Mouse (Mus musculus) stomach, embryonic 16.5 days (tissue): ENCODE measurements at regions not wholly inside any gene's neighbourhood (a gene's known extent, or its start where the extent isn't known, plus 50 kb on each side); places are given as distances from the start of the nearest gene placed in this dataset.

Experiments used
- ATAC-seq: fragments of 200-750 bp; cut with Nextera tagmentation; 2 replicates; pipeline ENCODE4 v1.8.0; 2017; ENCODE audit warnings: moderate number of reproducible peaks, moderate TSS enrichment; ENCODE audit not compliant: insufficient read depth, low FRiP score
- H3K27ac ChIP-seq: fragments of 300-500 bp; sonication (generic); 2 replicates; pipeline ENCODE4 v1.5.1; 2014; ENCODE audit warnings: low read length
- H3K27me3 ChIP-seq: fragments of 300-500 bp; sonication (generic); 2 replicates; pipeline ENCODE4 v1.6.1; 2014; ENCODE audit warnings: low read length, control low read depth, mixed read lengths; ENCODE audit not compliant: control insufficient read depth, insufficient read depth
- H3K36me3 ChIP-seq: fragments of 300-500 bp; sonication (generic); 2 replicates; pipeline ENCODE4 v1.6.1; 2014; ENCODE audit warnings: low read length; ENCODE audit not compliant: control insufficient read depth, insufficient read depth
- H3K4me1 ChIP-seq: fragments of 300-500 bp; sonication (generic); 2 replicates; pipeline ENCODE4 v1.6.1; 2014; ENCODE audit warnings: low read length, control low read depth, mixed read lengths; ENCODE audit not compliant: control insufficient read depth, insufficient read depth
- H3K4me2 ChIP-seq: fragments of 300-500 bp; sonication (generic); 2 replicates; pipeline ENCODE4 v1.6.1; 2014; ENCODE audit warnings: low read depth, low read length, mixed read lengths
- H3K4me3 ChIP-seq: fragments of 300-500 bp; sonication (generic); replicated peaks from 2 replicates; pipeline ENCODE4 v1.5.1; 2014; ENCODE audit warnings: mild to moderate bottlenecking, low read length
- H3K9ac ChIP-seq: fragments of 300-500 bp; sonication (generic); 2 replicates; pipeline ENCODE4 v1.6.1; 2014; ENCODE audit warnings: low read length
- H3K9me3 ChIP-seq: fragments of 300-500 bp; sonication (generic); replicated peaks from 2 replicates; pipeline ENCODE4 v1.6.1; 2016; ENCODE audit warnings: low read length, control low read depth; ENCODE audit not compliant: control insufficient read depth
- WGBS: fragments of 180-500 bp; shearing (Covaris S2); extraction: QIAGEN DNeasy Blood & Tissue Kit; methylation state at CpG from one replicate; pipeline ENCODE4 v1.1.7; 2014; 5-methylcytosine and 5-hydroxymethylcytosine counted together

DNA sequence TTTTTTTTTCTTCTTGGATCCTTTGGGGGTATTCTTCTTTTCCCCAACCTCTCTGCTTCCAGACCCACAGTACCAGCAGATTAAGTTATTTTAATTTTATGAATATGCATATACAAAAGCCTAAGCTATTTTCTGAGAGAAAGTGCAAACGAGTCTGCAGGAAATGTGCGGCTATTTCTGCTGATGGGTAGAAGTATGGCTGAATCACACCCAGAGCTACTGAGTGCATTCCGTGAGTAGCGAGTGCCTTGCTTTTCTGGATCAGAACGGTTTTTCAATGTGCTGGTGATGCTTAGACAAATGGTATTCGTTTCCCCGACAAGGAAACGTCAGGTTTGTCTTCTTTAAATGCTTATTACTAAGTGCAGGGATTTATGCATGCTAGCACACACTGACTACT lies 186.5 kb upstream of the Suclg2 start:
- no peak overlapping the region for H3K9ac ChIP-seq
- H3K27me3 ChIP-seq: no peaks in the 10 kb centered on the region
- no peak overlapping the region for H3K27ac ChIP-seq
- WGBS: 80% methylated on average over 8 of the region's 8 CpGs
- H3K36me3 ChIP-seq: no peaks in the 10 kb centered on the region
- no peaks in the 10 kb centered on the region; the same call in 1 of the 2 replicates for H3K4me1 ChIP-seq
- H3K4me3 ChIP-seq: no peak overlapping the region
- H3K4me2 ChIP-seq: no peak overlapping the region
- H3K9me3 ChIP-seq: no peaks in the 10 kb centered on the region
- no peak for ATAC-seq

GRCm38 (mm10) chr6:95921737-95922136 lies 191.2 kb upstream of the Fam19a1 start:
- ATAC-seq: no peak
- Histone ChIP-seq H3K27me3 (no peaks in the 10 kb centered on the region), H3K4me3 (no peak overlapping the region), H3K4me2 (no peak overlapping the region), H3K4me1 (no peaks in the 10 kb centered on the region), H3K9me3 (no peaks in the 10 kb centered on the region), H3K9ac (no peak overlapping the region), H3K36me3 (no peaks in the 10 kb centered on the region), H3K27ac (no peak overlapping the region)
- 19% methylated on average over 3 of the region's 3 CpGs for WGBS

GRCm38 (mm10) chr6:95934561-95934960 lies 178.4 kb upstream of the Fam19a1 start:
- no peak for ATAC-seq
- Histone ChIP-seq H3K4me2 (no peak overlapping the region), H3K36me3 (no peaks in the 10 kb centered on the region), H3K9me3 (no peaks in the 10 kb centered on the region), H3K9ac (no peak overlapping the region), H3K4me3 (no peak overlapping the region), H3K27ac (no peak overlapping the region), H3K27me3 (no peaks in the 10 kb centered on the region), H3K4me1 (peaks cover 9% of the 10 kb centered on the region; the same call in 1 of the 2 replicates)
- WGBS: 31% methylated on average over 1 of the region's 1 CpGs

DNA sequence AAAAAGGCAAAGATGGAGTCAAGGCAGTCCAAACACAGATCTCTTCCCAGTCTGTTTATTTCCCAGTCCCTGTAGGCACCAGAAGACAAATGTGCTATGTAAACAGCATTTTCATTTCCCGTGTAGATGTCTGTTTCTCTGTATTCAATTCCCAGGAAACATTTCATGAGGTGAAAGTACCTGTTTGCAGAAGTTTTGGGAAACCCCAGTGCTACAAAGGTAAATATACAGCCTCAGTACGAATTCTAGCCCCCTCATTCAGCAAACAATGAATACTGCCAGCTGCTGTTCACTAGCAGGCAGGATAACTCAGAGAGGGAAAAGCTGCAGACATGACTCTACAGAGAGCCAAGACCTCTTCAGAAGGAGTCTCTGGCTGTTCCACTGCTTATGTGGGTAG lies 176.4 kb upstream of the Fam19a1 start:
- Histone ChIP-seq H3K4me2 (peak overlapping the region; percentile 12; the same call in 1 of the 2 replicates), H3K4me1 (peaks cover 9% of the 10 kb centered on the region; the same call in 1 of the 2 replicates), H3K27me3 (no peaks in the 10 kb centered on the region), H3K9ac (no peak overlapping the region), H3K4me3 (no peak overlapping the region), H3K9me3 (no peaks in the 10 kb centered on the region), H3K36me3 (no peaks in the 10 kb centered on the region), H3K27ac (no peak overlapping the region)
- WGBS: 19% methylated on average over 2 of the region's 2 CpGs
- ATAC-seq: no peak

- ATAC-seq: no peak
- no peaks in the 10 kb centered on the region for H3K36me3 ChIP-seq
- H3K9me3 ChIP-seq: no peaks in the 10 kb centered on the region
- no peak overlapping the region for H3K4me2 ChIP-seq
- peaks cover 9% of the 10 kb centered on the region; the same call in 1 of the 2 replicates for H3K4me1 ChIP-seq
- H3K27me3 ChIP-seq: no peaks in the 10 kb centered on the region
- H3K9ac ChIP-seq: no peak overlapping the region
- H3K4me3 ChIP-seq: no peak overlapping the region
- no peak overlapping the region for H3K27ac ChIP-seq
- 46% methylated on average over 4 of the region's 4 CpGs for WGBS
These were observed 173.9 kb upstream of the Fam19a1 start for GRCm38 (mm10) chr6:95939052-95939451.

GRCm38 (mm10) chr6:95960745-95961144 lies 152.2 kb upstream of the Fam19a1 start:
- Histone ChIP-seq H3K4me2 (no peak overlapping the region), H3K36me3 (no peaks in the 10 kb centered on the region), H3K9ac (no peak overlapping the region), H3K27ac (no peak overlapping the region), H3K4me3 (no peak overlapping the region), H3K27me3 (no peaks in the 10 kb centered on the region), H3K4me1 (no peaks in the 10 kb centered on the region), H3K9me3 (no peaks in the 10 kb centered on the region)
- WGBS: 94% methylated on average over 1 of the region's 1 CpGs
- ATAC-seq: no peak

DNA sequence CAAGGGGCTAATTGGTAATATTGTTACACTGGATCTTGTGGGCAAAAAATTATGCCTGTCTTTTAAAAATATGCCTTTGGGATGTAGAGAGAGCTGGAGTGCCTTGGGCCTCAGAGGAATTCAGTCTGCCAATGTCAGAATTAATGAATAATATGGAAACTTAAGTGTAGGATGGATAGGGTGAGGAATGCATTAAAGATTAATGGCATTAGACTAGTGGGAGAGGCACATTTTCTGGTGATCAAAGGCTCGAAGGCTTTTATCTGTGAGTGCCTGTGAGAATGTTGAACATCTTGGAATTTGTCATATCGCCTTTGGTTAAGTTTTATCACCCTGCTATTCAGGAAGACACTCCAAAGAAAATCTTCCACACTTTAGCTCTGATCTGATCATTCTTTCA lies 146.7 kb upstream of the Fam19a1 start:
- Histone ChIP-seq H3K4me2 (no peak overlapping the region), H3K4me1 (no peaks in the 10 kb centered on the region), H3K9me3 (no peaks in the 10 kb centered on the region), H3K9ac (no peak overlapping the region), H3K27ac (no peak overlapping the region), H3K27me3 (no peaks in the 10 kb centered on the region), H3K36me3 (no peaks in the 10 kb centered on the region), H3K4me3 (no peak overlapping the region)
- WGBS: 51% methylated on average over 2 of the region's 2 CpGs
- ATAC-seq: no peak

DNA sequence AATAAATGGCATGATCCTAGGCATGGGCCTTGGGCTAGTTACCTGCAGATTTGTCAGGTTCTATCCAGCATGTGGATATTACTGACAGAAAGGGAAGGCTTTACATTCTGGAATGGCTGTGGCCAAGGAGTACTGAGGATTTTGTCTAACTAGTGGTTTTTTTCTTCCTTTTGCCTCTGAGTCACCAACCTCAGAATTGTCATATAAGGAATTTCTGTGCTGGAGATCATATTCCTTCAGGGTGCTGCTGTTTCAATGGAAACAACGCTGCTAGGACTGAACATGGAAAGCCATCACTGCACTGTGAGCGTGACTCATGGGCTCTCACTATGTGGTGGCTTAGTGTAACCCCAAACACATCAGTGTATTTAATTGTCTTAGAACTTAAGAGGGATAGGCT lies 137.0 kb upstream of the Fam19a1 start:
- H3K27me3 ChIP-seq: no peaks in the 10 kb centered on the region
- 82% methylated on average over 2 of the region's 2 CpGs for WGBS
- H3K9ac ChIP-seq: no peak overlapping the region
- H3K36me3 ChIP-seq: no peaks in the 10 kb centered on the region
- no peaks in the 10 kb centered on the region for H3K4me1 ChIP-seq
- ATAC-seq: no peak
- H3K4me2 ChIP-seq: no peak overlapping the region
- no peak overlapping the region for H3K4me3 ChIP-seq
- H3K27ac ChIP-seq: no peak overlapping the region
- H3K9me3 ChIP-seq: no peaks in the 10 kb centered on the region

DNA sequence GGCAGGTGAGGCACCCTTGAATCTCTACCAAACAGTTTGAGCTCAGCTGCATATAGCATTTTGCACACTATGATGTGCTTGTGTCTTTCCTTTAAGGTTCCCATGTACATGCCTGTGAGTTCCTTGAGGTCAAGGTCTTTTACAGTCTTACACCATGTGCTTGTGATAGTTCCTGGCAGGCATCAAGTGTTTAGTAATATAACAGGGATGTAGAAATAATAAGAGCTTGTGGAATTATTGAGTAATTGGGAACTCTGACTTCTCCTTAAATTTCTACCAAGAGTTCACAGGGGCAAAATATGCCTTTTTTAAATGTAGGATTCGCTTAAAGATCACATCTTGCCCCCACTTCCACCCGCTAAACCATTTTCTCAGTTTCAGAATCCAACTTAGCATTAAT lies 115.9 kb upstream of the Fam19a1 start:
- Histone ChIP-seq H3K4me2 (no peak overlapping the region), H3K4me1 (no peaks in the 10 kb centered on the region), H3K9ac (no peak overlapping the region), H3K4me3 (no peak overlapping the region), H3K9me3 (no peaks in the 10 kb centered on the region), H3K36me3 (no peaks in the 10 kb centered on the region), H3K27me3 (no peaks in the 10 kb centered on the region), H3K27ac (no peak overlapping the region)
- WGBS: 73% methylated on average over 2 of the region's 2 CpGs
- no peak for ATAC-seq

DNA sequence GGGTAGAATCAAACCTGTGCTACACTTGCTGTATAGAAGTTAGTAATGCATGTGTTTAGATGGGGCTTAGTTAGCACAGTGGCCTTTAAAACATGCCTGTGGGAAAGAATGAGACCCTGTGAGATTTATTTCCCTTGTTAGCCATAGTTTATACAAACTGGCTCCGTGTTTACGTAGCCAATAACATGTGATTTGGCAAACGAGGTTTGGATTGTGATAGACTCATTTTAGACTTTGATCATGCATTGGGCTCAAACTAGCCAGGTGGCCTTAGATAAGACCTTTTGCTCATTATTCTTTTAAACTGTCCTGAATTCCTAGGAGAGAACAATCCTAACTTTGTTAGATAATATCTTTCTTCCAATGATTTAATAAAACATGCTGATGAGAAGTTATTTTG lies 115.2 kb upstream of the Fam19a1 start:
- Histone ChIP-seq H3K4me2 (no peak overlapping the region), H3K4me3 (no peak overlapping the region), H3K9ac (no peak overlapping the region), H3K36me3 (no peaks in the 10 kb centered on the region), H3K9me3 (no peaks in the 10 kb centered on the region), H3K27ac (peak overlapping the region; percentile 11; the same call in 1 of the 2 replicates), H3K27me3 (no peaks in the 10 kb centered on the region), H3K4me1 (no peaks in the 10 kb centered on the region)
- WGBS: 30% methylated on average over 3 of the region's 3 CpGs
- ATAC-seq: no peak
